Mouse (Mus musculus): Measurements from ENCODE around the gene C1rl. TPM values are rescaled to one million over a fixed set of nuclear protein-coding genes. Genes with fewer than 3 reads are reported as not detected.
"Not testable (repeated sequence)": the region's sequence is repeated elsewhere in the genome, so short reads cannot be mapped to it uniquely, and the experiment has no call there.

The C1rl gene
- total RNA-seq, 2 experiments from 2014 or later = 0.90 to 1.1 TPM

- intact Hi-C loops (cut with DNase I) = no loop called here
- no peak for DNase-seq
Observed at GRCm38 (mm10) chr6:124496054-124496453, 3.1 kb downstream of the C1rl start.

GRCm38 (mm10) chr6:124499914-124500566, 7.1 kb downstream of the C1rl start:
- no peak for DNase-seq

GRCm38 (mm10) chr6:124501473-124501872, 8.6 kb downstream of the C1rl start:
- peak in 1 of 2 experiments; percentile 13 for DNase-seq
- intact Hi-C loops (cut with DNase I) = no loop called here

More at GRCm38 (mm10) chr6:124499914-124500566, 7.1 kb downstream of the C1rl start:
- intact Hi-C loops (cut with DNase I) = no loop called here

GRCm38 (mm10) chr6:124502021-124502420, 9.1 kb downstream of the C1rl start:
- DNase-seq = no peak

GRCm38 (mm10) chr6:124505028-124505427, 12.1 kb downstream of the C1rl start:
- peak; percentile 9 to 12 for DNase-seq
- intact Hi-C loops (cut with DNase I) = no loop called here

More at GRCm38 (mm10) chr6:124502021-124502420, 9.1 kb downstream of the C1rl start:
- intact Hi-C loops (cut with DNase I) = no loop called here

- intact Hi-C loops (cut with DNase I) = no loop called here
- DNase-seq = no peak
Observed at GRCm38 (mm10) chr6:124506991-124507390, 14.1 kb downstream of the C1rl start.

- intact Hi-C loops (cut with DNase I) = no loop called here
- no peak for DNase-seq
Observed at GRCm38 (mm10) chr6:124508292-124508691, 15.4 kb downstream of the C1rl start.

- intact Hi-C loops (cut with DNase I); DNase-seq: not testable (repeated sequence)
Observed at GRCm38 (mm10) chr6:124509192-124509591, 16.3 kb downstream of the C1rl start.

GRCm38 (mm10) chr6:124511936-124512335, 19.0 kb downstream of the C1rl start:
- DNase-seq = no peak
- intact Hi-C loops (cut with DNase I) = loop anchor here (5.0 kb wide), 1 partner anchor 245 kb away; the partner anchor contains the start of genes Atn1 and Gm45234

- DNase-seq = peak; percentile 57 to 73
- intact Hi-C loops (cut with DNase I) = loop anchor here (5.0 kb wide), 1 partner anchor 245 kb away; the partner anchor contains the start of genes Atn1 and Gm45234
Observed at GRCm38 (mm10) chr6:124512355-124512836, 19.5 kb downstream of the C1rl start, which contains the start of gene C1ra. Gene C1ra, plus strand, starts transcription at chr6:124512405.

- intact Hi-C loops (cut with DNase I); DNase-seq: not testable (repeated sequence)
Observed at GRCm38 (mm10) chr6:124517733-124518132, 24.8 kb downstream of the C1rl start.

- peak in 1 of 2 experiments; percentile 6 for DNase-seq
- intact Hi-C loops (cut with DNase I) = not testable (repeated sequence)
Observed at GRCm38 (mm10) chr6:124522082-124522481, 29.2 kb downstream of the C1rl start.

- intact Hi-C loops (cut with DNase I) = no loop called here
- DNase-seq = no peak
Observed at GRCm38 (mm10) chr6:124527881-124528280, 35.0 kb downstream of the C1rl start.

- intact Hi-C loops (cut with DNase I) = no loop called here
- DNase-seq = no peak
Observed at GRCm38 (mm10) chr6:124531077-124531476, 38.2 kb downstream of the C1rl start.

GRCm38 (mm10) chr6:124536125-124536829, 43.4 kb downstream of the C1rl start:
- intact Hi-C loops (cut with DNase I); DNase-seq: not testable (repeated sequence)

- DNase-seq = not testable (repeated sequence)
- intact Hi-C loops (cut with DNase I) = loop anchor here (5.0 kb wide), 1 partner anchor 49 kb away; the partner anchor contains the start of gene C1rl
Observed at GRCm38 (mm10) chr6:124541176-124541575, 48.3 kb downstream of the C1rl start.

GRCm38 (mm10) chr6:124542284-124542683, 49.4 kb downstream of the C1rl start, which contains the start of gene C1s1:
Gene C1s1, minus strand, starts transcription at chr6:124542359.
- peak; percentile 47 to 68 for DNase-seq
- intact Hi-C loops (cut with DNase I) = loop anchor here (5.0 kb wide), 1 partner anchor 50 kb away; the partner anchor contains the start of gene C1rl

GRCm38 (mm10) chr6:124544466-124544865, 51.6 kb downstream of the C1rl start:
- peak; percentile 12 to 36 for DNase-seq
- intact Hi-C loops (cut with DNase I) = loop anchor here (5.0 kb wide), 1 partner anchor 52 kb away; the partner anchor contains the start of gene C1rl

GRCm38 (mm10) chr6:124545425-124545824, 52.5 kb downstream of the C1rl start:
- no peak for DNase-seq
- intact Hi-C loops (cut with DNase I) = no loop called here

GRCm38 (mm10) chr6:124547979-124548378, 55.1 kb downstream of the C1rl start:
- DNase-seq; intact Hi-C loops (cut with DNase I): not testable (repeated sequence)

- no peak for DNase-seq
- intact Hi-C loops (cut with DNase I) = no loop called here
Observed at GRCm38 (mm10) chr6:124549023-124549550, 56.2 kb downstream of the C1rl start.
